Mouse (Mus musculus) neural tube, embryonic 14.5 days (tissue): ENCODE measurements at regions not wholly inside any gene's neighbourhood (a gene's known extent, or its start where the extent isn't known, plus 50 kb on each side); places are given as distances from the start of the nearest gene placed in this dataset.

ENCODE experiments used
- ATAC-seq: fragments of 200-750 bp; cut with Nextera tagmentation; 2 replicates; pipeline ENCODE4 v1.8.0; 2017; ENCODE audit warnings: low read depth, mild to moderate bottlenecking, moderate TSS enrichment, moderate library complexity
- H3K27ac ChIP-seq: fragments of 300-500 bp; sonication (generic); 2 replicates; pipeline ENCODE4 v1.5.1; 2014; ENCODE audit warnings: low read depth, mild to moderate bottlenecking, control low read depth, low read length, moderate library complexity, mixed read lengths
- H3K27me3 ChIP-seq: fragments of 300-500 bp; sonication (generic); 2 replicates; pipeline ENCODE4 v1.6.1; 2014; ENCODE audit warnings: low read length; ENCODE audit not compliant: control insufficient read depth, insufficient read depth
- H3K36me3 ChIP-seq: fragments of 300-500 bp; sonication (generic); 2 replicates; pipeline ENCODE4 v1.6.1; 2014; ENCODE audit warnings: low read length, mixed read lengths; ENCODE audit not compliant: control insufficient read depth, insufficient read depth
- H3K4me1 ChIP-seq: fragments of 300-500 bp; sonication (generic); 2 replicates; pipeline ENCODE4 v1.6.1; 2014; ENCODE audit warnings: low read length; ENCODE audit not compliant: control insufficient read depth, insufficient read depth
- H3K4me2 ChIP-seq: fragments of 300-500 bp; sonication (generic); 2 replicates; pipeline ENCODE4 v1.6.1; 2014; ENCODE audit warnings: mild to moderate bottlenecking, low read depth, low read length, control low read depth
- H3K4me3 ChIP-seq: fragments of 300-500 bp; sonication (generic); 2 replicates; pipeline ENCODE4 v1.5.1; 2014; ENCODE audit warnings: low read depth, low read length, control low read depth, mixed read lengths
- H3K9ac ChIP-seq: fragments of 300-500 bp; sonication (generic); replicated peaks from 2 replicates; pipeline ENCODE4 v1.6.1; 2014; ENCODE audit warnings: low read depth, mild to moderate bottlenecking, control low read depth, low read length, mixed read lengths
- H3K9me3 ChIP-seq: fragments of 300-500 bp; sonication (generic); 2 replicates; pipeline ENCODE4 v1.6.1; 2016; ENCODE audit warnings: low read length; ENCODE audit not compliant: control insufficient read depth
- WGBS: fragments of 180-500 bp; shearing (Covaris S2); extraction: QIAGEN DNeasy Blood & Tissue Kit; methylation state at CpG from one replicate; pipeline ENCODE4 v1.1.7; 2014; 5-methylcytosine and 5-hydroxymethylcytosine counted together

DNA sequence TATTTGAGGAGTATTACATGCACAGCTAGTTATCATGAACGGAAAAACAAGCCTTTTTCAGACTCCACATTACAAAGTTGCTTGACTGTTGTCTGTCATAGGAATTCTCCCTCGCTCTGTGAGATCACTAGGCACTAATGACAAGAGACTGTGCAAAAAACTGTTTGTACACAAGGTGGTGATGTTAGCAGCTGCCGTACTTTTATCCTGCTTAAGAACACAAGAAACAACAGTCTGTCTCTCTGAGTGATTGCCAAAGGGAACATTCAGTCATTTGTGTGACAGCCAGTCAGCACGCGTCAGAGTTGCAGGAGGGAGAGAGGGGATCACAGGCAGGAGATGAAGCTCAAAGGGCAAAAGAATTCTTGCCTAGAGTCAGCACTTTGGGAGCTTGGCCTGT lies 141.0 kb upstream of the Sox2 start:
- WGBS, result 34% methylated on average over 5 of the region's 5 CpGs
- no peaks in the 10 kb centered on the region for H3K27me3 ChIP-seq
- H3K9ac ChIP-seq, result no peak overlapping the region
- no peak for ATAC-seq
- H3K4me3 ChIP-seq, result no peak overlapping the region
- no peak overlapping the region for H3K4me2 ChIP-seq
- peaks cover 2% of the 10 kb centered on the region; the same call in 1 of the 2 replicates for H3K4me1 ChIP-seq
- no peak overlapping the region for H3K27ac ChIP-seq
- no peaks in the 10 kb centered on the region for H3K36me3 ChIP-seq
- no peaks in the 10 kb centered on the region for H3K9me3 ChIP-seq

DNA sequence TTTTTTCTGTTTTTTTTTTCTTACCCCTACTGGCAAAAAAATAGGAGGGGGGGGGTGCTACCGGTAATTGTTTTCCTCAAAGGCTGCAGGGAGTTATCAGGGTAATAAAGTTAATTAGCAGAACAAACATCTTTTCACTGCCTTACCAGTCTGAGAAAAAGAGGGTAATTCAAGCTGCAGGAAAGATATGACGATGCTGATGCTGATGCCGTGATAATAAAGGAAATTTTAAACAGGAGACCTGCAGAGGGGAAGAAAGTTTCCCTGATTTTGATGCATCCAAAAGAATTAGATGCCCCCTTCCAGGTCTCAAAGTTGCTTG lies 145.7 kb upstream of the Sox2 start:
- Histone ChIP-seq H3K4me1 (peaks cover 4% of the 10 kb centered on the region; the same call in 1 of the 2 replicates), H3K4me2 (no peak overlapping the region), H3K9ac (no peak overlapping the region), H3K4me3 (no peak overlapping the region), H3K36me3 (no peaks in the 10 kb centered on the region), H3K27me3 (no peaks in the 10 kb centered on the region), H3K27ac (no peak overlapping the region), H3K9me3 (no peaks in the 10 kb centered on the region)
- WGBS, result 9% methylated on average over 3 of the region's 3 CpGs
- peak; percentile 59; the same call in 1 of the 2 replicates for ATAC-seq

DNA sequence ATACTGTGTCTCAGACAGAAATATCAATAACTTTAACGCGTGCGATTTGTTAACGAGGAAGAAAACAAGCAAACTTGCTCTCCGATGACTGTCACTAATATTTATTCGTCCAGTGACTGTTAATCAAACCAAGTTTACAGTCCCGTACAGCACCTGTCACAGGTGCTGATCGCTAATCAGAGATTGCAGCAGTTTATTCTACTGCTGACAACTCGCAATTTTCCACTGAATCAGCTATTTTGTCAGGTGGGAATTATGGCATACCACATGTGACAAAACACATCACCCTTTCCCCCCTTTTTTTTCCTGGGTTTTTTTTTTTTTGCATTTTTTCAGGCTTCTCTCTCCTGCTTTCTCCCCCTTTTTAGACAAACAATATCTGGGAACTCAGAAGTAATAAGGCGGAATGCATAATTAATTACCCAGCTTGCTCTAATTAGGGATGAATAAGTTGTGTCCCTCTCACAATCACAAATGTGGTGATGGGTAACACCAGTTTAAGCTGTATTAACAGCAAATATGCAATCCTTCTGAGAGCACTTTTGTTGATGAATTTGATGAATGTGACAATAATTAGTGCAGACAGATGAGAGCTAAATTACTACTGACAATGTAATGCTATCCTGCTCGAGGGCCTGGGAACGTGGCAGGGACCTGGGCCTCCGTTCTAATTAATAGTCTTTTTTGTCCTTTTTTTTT lies 146.2 kb upstream of the Sox2 start:
- no peaks in the 10 kb centered on the region for H3K9me3 ChIP-seq
- peaks cover 4% of the 10 kb centered on the region; the same call in 1 of the 2 replicates for H3K4me1 ChIP-seq
- H3K27ac ChIP-seq, result no peak overlapping the region
- no peaks in the 10 kb centered on the region for H3K27me3 ChIP-seq
- H3K4me3 ChIP-seq, result no peak overlapping the region
- no peak overlapping the region for H3K9ac ChIP-seq
- H3K36me3 ChIP-seq, result no peaks in the 10 kb centered on the region
- 35% methylated on average over 13 of the region's 13 CpGs for WGBS
- H3K4me2 ChIP-seq, result no peak overlapping the region
- ATAC-seq, result peak; percentile 83

DNA sequence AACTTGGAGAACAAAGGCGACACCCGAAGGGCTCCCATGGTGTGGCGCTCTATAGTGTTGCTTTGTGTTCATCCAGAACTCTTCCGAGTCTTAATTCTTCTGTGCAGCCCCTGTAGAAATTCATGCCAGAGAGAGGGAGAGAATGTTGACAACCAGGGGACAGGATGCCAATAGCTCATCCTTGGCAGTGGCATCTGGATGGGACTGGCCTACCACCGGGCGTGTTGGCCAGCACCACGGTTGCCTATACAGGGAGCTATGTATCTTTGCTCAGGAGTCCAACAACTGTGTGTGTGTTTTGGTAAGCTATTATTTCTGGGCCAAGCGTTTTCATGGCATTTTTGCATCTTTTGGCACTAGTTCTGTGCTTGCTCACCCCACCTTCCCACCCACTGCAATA lies 153.4 kb upstream of the Sox2 start:
- no peaks in the 10 kb centered on the region for H3K36me3 ChIP-seq
- H3K9me3 ChIP-seq, result no peaks in the 10 kb centered on the region
- no peaks in the 10 kb centered on the region for H3K4me1 ChIP-seq
- 84% methylated on average over 8 of the region's 8 CpGs for WGBS
- H3K4me2 ChIP-seq, result no peak overlapping the region
- H3K4me3 ChIP-seq, result no peak overlapping the region
- no peak for ATAC-seq
- H3K27ac ChIP-seq, result no peak overlapping the region
- H3K27me3 ChIP-seq, result no peaks in the 10 kb centered on the region
- H3K9ac ChIP-seq, result no peak overlapping the region

DNA sequence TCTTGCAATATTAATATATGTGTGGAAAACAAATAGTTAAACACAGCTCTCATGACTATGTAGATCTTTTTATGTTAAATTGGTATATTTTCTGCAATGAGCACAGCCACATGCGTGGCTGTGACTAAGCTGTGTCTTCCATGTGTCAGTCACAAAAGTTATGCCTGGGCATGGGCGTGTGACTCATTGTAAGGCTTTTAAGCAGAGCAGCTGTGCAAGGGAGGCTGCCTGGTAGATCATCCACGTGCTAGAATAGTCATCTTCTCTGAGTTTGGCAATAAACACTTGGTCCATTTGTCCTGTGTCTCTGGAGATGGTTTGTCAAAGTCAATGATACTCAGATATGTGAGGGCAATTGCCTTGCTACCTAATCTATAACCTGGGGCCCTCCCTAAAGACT lies 154.6 kb upstream of the Sox2 start:
- Histone ChIP-seq H3K4me1 (no peaks in the 10 kb centered on the region), H3K4me2 (no peak overlapping the region), H3K9me3 (no peaks in the 10 kb centered on the region), H3K27me3 (no peaks in the 10 kb centered on the region), H3K27ac (no peak overlapping the region), H3K36me3 (no peaks in the 10 kb centered on the region), H3K9ac (no peak overlapping the region), H3K4me3 (no peak overlapping the region)
- ATAC-seq, result no peak
- 74% methylated on average over 3 of the region's 3 CpGs for WGBS

DNA sequence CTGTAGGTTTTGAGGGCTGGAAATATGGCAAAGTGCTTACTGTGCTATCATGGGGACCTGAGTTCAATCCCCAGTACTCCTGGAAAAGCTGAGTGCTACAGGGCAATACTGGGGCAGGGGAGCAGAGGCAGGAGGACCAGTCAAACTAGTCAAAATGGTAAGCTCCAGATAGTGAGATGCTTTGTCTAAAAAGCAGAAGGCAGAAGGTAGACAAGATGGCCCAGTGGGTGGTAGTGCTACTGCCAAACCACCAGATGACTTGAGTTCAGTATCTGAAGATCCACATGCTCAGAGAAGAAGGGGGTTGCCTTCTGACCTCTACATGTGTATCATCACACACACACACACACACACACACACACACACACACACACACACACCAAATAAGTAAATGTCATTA lies 156.3 kb upstream of the Sox2 start:
- Histone ChIP-seq H3K27me3 (no peaks in the 10 kb centered on the region), H3K4me3 (no peak overlapping the region), H3K4me1 (no peaks in the 10 kb centered on the region), H3K4me2 (no peak overlapping the region), H3K27ac (no peak overlapping the region), H3K9me3 (no peaks in the 10 kb centered on the region), H3K9ac (no peak overlapping the region), H3K36me3 (no peaks in the 10 kb centered on the region)
- no peak for ATAC-seq

DNA sequence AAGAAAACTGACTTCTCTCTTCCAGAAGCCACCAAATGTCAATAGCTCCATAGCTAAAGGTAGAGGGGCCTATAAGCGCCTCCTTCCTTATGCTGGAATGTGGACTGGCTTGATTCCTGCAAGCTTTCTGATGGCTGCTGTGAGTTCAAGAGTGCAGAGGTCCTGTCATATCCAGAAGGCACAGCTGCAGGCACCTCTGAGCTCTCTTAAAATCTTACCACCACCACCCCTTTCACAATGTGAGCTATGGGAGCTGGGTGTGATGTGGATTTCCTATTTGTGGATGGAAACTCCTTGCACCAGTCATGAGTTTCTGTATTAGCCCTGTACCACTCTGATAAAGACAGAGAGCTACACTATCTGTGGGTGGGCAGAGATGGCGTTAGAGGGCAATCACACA lies 161.2 kb upstream of the Sox2 start:
- no peaks in the 10 kb centered on the region for H3K9me3 ChIP-seq
- ATAC-seq, result no peak
- WGBS, result 86% methylated on average over 2 of the region's 2 CpGs

DNA sequence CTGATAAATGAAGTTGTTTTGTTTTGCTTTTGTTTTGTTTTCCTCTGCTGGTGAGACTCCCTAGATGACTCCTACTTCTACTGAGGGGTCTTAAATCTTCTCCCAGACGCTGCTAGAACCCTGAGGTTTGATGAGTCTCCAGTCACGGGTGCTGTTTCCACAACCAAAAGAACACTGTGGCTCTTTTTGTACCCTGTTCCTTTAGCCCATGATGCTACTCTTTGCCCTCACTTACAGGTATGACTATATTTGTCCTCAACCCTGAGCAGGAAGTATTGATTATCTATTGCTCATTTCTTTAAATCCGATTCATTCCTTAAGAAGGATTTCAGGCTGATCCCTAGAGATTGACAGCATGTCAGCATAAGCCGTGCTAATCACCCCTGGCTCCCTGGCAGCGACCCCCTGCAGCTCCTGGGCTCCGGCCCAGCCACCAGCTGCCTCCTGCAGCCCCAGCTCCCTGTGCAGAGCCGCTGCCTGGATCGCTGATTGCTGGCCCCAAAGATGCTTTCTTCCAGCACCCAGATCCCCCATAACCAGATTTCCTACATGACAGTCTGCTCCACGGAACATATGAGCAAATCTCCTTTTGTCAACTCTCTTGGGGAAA lies 163.7 kb upstream of the Sox2 start:
- Histone ChIP-seq H3K27me3 (no peaks in the 10 kb centered on the region), H3K4me1 (no peaks in the 10 kb centered on the region; the same call in 1 of the 2 replicates), H3K9ac (no peak overlapping the region), H3K4me3 (no peak overlapping the region), H3K27ac (no peak overlapping the region), H3K4me2 (no peak overlapping the region), H3K9me3 (no peaks in the 10 kb centered on the region), H3K36me3 (no peaks in the 10 kb centered on the region)
- 6% methylated on average over 9 of the region's 9 CpGs for WGBS
- ATAC-seq, result peak; percentile 47; the same call in 1 of the 2 replicates

More for the DNA sequence above, 161.2 kb upstream of the Sox2 start:
- H3K36me3 ChIP-seq, result no peaks in the 10 kb centered on the region
- H3K4me3 ChIP-seq, result no peak overlapping the region
- no peak overlapping the region for H3K4me2 ChIP-seq
- no peaks in the 10 kb centered on the region; the same call in 1 of the 2 replicates for H3K4me1 ChIP-seq
- no peak overlapping the region for H3K9ac ChIP-seq
- no peaks in the 10 kb centered on the region for H3K27me3 ChIP-seq
- no peak overlapping the region for H3K27ac ChIP-seq

DNA sequence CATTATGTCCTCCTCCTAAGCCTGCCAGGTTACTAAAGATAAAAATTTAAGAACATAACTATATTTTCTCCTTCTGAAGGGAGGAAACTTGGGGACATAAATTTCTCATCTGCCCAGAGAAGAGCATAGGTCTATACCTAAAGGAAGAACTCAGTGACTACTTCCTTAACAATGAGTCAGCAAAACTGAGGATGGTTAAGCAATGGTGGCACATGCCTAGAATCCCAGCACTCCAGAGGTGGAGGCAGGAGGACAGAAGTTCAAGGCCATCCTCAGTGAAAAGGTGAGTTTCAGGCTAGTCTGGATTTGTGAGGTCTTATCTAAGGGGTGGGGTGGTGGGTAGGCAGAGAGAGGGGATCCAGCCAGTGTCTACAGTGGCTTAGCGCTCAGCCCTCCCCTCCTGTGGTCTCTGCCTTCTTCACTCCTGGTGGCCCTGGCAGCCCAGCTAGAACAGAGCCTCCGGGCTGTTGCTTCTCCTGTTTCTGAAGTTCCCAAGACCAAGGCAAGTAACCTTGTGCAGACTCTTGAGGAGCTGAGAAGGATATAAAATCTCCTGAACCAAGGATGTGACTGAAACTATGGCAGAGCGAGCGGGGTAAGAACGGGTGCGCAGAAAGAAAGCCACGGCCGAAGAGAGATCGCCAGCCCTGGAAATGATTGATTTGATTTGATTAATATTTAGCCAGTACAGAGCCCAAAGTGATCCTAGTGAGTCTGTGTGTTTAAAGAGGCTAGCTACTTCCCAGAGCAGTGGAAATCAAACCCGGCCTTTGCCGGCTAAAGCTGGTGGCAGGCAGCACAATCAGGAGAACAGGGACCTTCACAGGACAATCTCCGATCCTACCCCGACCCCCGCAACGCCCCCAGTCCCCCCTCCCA lies 164.6 kb upstream of the Sox2 start:
- no peaks in the 10 kb centered on the region for H3K27me3 ChIP-seq
- no peaks in the 10 kb centered on the region for H3K9me3 ChIP-seq
- H3K27ac ChIP-seq, result no peak overlapping the region
- H3K4me2 ChIP-seq, result no peak overlapping the region
- no peaks in the 10 kb centered on the region for H3K36me3 ChIP-seq
- ATAC-seq, result no peak
- H3K9ac ChIP-seq, result no peak overlapping the region
- no peaks in the 10 kb centered on the region; the same call in 1 of the 2 replicates for H3K4me1 ChIP-seq
- 54% methylated on average over 15 of the region's 15 CpGs for WGBS
- H3K4me3 ChIP-seq, result no peak overlapping the region
